Mouse (Mus musculus) ES-Bruce4 (cell line): Measurements from ENCODE around the gene Foxc2.

Experiments
- EP300 ChIP-seq: IDR thresholded peaks from 2 replicates; pipeline ENCODE4 v1.6.1; 2011; ENCODE audit warnings: low read depth, low read length; ENCODE audit not compliant: insufficient read depth
- POLR2A ChIP-seq: IDR thresholded peaks from one replicate; pipeline ENCODE4 v1.8.1; 2011; ENCODE audit warnings: low read length; ENCODE audit not compliant: insufficient read depth

- TF ChIP-seq EP300 (no peak), POLR2A (no peak)
Observed at GRCm38 (mm10) chr8:121164017-121164469, 48.1 kb downstream of the Foxc2 start.
